Mouse (Mus musculus) right cerebral cortex, postnatal 36 days (tissue): ENCODE measurements at regions not wholly inside any gene's neighbourhood (a gene's known extent, or its start where the extent isn't known, plus 50 kb on each side); places are given as distances from the start of the nearest gene placed in this dataset.

ENCODE experiments used
- DNase-seq, 2 experiments: peaks; one replicate each; pipeline ENCODE4 v3.0.0; 2022; ENCODE audit warnings: low spot score in 2 of 2, mixed read lengths in 1 of 2

DNA sequence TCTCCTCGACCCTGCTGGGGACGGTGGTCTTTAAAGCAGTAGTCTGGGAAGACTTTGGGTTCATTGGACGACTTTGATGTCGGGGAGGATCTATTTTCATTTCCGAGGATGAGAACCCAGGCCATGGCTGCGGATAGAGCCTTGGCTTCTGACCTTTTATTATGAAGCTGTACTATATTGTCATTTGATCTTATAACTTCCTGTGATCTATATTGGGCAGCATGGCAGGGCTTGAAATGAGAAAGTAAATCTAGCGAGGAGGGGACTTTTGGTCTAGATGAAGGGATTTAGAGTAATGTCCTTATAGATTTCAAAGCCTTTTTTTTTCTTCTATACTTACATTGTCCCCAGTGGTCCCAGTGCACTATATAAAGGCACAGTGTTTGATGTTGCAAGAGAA is 172.8 kb upstream of the Stt3b start:
- DNase-seq = no peak

DNA sequence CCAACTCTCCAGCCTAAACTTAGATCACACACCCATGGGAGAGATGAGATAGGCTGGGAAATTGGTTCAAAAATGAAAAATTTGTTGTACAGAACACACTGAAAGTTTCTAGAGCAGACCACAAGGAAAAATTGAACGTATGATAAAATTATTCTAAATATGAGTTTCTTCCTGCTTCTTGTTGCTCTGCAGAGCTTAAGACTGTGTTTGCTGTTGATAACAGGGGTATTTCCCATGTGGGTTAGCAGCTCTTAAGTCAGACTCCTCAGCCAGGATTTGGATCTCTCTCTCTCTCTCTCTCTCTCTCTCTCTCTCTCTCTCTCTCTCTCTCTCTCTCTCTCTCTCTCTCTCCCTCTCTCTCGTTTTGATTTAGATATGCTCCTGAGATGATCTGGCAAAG is 173.5 kb upstream of the Stt3b start:
- DNase-seq = no peak

- DNase-seq = no peak
Observed at GRCm38 (mm10) chr9:115484408-115484807, 174.2 kb upstream of the Stt3b start.

DNA sequence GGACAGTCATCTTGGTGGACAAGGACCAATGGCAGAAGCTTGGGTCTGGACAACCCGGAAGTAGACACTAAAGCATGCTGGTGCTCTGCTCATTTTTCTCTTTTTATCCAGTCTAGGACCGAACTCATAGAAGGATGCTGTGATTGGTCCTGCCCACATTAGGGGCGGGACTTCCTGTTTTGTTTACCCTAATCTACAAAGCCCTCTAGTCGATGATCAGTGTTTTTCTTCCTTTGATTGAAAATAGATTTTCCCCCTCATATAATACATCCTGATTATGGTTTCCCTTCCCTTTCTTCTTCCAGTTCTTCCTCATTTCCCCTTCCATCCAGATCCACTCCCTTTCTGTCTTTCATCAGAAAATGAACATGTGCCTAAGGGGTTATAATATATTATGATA is 175.0 kb upstream of the Stt3b start:
- DNase-seq = no peak

DNA sequence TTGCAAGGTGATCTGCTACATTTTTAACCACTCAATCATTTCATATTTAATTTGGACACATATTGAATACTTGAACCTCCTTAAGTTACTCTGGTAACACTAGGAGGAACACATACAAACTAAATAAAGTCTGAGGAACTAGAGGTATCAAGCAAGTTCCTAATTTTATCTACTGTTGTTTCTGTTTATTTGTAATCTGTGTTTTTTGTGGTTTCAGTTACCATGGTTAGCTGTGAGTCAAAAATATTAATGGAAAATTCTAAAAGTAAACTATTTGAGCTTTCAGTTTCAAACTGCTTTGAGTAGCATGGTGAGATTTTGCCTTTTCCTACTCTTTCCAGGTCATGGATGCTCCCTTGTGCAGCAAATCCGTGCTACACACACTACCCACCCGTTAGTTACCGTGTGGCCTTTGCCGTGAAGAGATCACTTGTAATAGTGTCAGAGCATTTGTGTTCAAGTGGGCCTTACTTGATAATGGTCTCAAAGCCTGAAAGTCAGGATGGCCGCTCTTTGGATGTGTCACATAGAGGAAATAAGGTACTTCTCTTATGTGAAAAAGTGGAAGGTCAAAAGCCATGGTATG is 177.0 kb upstream of the Stt3b start:
- no peak for DNase-seq

- DNase-seq = no peak
Observed at GRCm38 (mm10) chr9:115488913-115489809, 178.9 kb upstream of the Stt3b start.

DNA sequence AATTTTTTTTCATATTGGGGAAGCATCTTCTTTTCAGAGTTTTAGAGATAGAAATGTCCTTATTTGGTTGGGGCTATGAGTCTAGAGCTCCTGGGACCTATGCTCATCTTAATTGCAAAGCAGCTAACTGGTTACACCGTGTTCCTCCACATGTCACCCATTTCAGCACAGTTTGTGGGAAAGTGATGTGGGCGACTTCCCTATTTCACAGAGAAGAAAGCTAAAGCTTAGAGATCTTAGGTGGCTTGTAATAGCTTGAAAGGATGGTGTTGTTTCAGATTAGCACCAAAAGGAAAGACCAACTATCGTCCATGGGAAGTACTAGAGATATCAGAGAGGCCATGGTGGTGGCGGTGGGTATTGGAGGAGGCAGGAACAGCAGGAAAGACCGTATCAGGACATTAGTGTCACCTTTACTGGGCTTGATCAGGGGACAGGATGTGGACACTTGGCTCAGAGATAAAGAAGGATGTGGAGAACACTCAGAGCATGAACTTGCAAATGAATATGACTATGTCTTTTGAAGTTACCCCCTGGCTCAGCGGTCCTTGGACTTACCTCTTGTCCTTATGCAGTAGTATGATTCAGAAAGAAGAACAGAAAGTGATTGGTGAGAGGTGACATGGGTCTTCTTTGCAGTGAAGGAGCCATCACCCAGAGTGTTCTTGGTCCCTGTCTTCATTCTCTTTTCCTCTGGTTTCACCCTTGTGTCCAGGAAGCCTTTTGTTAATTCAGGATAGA is 182.4 kb upstream of the Stt3b start:
- peak in 1 of 2 experiments; percentile 43 for DNase-seq

DNA sequence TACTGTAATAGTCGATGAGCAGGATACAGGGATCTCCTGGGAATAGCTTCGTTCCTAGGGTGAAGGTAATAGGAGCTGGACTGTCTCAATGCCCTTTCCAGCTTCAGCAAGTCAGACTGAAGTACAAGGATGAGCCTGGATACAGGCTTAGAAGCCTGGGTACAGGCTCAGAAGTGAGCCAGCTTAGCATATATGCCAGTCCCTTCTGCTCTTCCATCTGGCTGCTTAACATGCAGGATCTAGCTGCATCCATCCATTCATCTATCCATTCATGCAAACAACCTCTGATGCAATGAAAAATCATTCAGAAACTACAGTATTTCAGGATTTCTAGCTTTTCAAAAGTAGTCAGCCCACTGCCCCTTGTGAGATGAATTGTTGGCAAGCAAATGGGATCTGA is 183.5 kb upstream of the Stt3b start:
- no peak for DNase-seq

GRCm38 (mm10) chr9:115499536-115499935 is 189.3 kb upstream of the Stt3b start:
- no peak for DNase-seq

DNA sequence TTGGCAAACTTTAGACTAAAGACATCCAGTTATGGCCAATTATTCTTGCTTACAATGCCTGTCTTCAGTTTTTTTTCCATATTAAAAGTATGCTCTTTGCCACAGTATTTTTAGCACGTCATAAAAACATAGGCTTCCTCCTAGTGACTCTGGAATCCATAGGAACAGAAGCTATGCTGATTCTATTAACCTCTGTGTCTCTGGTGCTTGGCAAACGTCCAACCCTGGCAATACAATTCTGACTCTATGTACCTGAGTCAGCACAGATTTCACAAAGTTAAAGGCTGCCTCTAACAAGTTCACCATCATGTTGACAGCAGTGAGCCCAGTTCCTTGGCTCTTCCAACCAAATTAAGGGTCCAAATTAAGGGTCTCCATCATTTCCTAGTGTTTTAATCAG is 194.6 kb upstream of the Stt3b start:
- DNase-seq = no peak

- no peak for DNase-seq
Observed at GRCm38 (mm10) chr9:115507131-115507689, 197.0 kb upstream of the Stt3b start.

DNA sequence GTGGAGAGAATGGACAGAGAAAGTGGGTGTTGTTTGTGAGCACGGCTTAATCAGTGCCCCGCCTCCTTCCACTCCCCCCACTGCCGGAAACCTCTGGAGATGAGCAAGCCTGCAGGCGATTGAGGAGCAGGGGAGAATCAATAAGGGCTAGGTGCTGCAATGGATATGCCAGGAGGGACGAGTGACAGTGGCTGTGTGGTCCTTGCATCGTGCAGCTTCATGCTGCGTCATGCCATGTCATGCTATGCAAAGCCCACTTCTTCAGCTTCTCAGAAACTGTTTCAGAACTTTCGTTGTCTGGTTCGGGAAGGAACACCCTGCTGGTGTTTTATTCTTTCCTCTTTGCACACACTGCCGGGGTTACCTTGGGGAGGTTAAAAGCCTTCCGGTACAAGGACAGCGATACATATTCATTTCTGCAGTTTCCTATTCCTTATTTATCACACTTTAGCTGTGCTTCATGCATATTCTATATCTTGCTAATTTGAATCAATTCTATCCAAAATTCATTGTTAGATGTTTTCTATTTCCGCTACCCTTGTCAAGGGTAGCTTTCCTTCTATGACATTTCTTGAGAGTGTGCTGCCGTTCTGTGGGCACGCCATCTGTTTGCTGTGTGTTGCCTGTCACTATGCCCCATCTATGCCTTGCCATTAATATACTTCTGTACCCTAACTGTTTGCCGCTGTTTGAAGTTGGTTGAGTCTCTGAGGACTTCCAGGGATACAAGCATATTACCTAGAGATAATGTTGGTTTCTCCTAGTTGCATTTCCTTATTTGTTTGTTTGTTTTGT is 202.8 kb upstream of the Stt3b start:
- DNase-seq = no peak

DNA sequence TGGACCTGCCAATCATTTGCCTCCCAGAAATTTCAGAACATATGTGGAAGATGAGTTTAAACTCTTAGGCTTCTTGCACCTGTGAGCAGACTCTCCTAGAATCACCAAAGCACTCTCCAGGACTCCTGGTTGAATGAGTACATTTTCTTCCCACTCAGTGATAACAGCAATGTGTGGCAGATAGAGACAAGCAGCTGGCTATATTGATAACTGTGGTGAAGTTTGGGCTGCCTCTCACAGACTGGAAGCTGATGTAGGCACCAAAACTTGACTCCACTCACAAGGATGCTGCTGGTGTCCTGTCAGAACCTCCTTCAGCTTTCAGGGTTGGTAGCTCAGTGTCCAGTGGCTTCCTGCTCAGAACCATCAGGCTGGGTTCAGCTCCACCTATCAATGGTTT is 207.7 kb upstream of the Stt3b start:
- DNase-seq = no peak

DNA sequence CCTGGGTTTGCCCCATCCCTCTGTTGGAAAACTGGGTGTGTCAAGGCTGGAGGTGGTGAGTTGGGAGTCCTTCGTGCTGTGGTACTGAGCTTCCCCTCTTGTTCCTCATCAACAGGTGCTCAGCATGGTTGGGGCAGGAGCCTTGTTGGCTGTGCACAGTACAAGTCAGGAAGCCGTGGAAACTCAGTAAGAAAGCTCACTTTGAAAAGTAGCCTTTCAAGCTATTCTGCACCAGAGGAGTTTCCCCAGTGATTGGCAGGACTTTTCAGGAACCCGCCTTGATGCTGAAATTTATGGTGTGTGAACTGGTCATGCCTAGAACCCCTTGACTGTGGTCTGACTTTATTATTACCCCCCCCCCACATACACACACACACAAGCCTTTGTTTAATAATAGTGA is 213.9 kb upstream of the Stt3b start:
- no peak for DNase-seq

GRCm38 (mm10) chr9:115524591-115524990 is 214.4 kb upstream of the Stt3b start:
- DNase-seq = no peak

DNA sequence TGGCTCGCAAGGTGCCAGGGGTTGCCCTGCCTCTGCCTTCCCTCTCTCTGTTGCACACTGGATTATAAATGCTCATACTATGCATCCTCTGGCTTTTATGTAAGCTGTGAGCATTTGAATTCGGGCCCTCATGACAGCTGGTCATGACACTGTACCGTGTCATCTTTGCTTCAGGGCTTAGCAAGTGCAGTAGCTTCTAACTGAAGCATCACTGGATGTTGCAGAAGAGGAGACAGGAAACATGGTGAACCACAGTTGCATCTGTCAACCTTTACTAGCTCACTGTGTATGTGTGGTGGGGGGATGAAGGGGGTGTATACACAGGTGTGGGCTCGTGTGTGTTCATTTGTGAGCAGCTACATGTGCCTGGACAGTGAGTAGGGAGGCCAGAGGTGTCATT is 216.1 kb upstream of the Stt3b start:
- DNase-seq = no peak

DNA sequence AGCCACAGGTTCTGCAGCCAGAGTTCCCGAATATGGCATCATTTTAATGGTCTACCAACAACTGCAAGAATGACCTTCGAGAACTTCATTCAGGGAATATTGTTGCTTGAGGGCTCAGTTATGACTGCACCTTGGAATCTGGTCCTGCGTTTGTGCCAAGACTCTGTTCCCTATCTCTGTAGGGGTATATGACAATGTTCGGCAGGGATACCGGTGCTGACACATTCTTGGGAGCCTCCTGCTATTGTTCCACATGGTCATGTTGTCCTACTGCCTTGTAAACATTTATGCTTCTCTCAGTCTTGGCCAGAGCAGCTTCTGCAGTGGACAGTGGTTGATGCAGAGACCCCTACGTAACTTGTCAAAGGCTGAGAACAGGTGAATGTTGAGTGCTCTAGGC is 216.8 kb upstream of the Stt3b start:
- DNase-seq = no peak

DNA sequence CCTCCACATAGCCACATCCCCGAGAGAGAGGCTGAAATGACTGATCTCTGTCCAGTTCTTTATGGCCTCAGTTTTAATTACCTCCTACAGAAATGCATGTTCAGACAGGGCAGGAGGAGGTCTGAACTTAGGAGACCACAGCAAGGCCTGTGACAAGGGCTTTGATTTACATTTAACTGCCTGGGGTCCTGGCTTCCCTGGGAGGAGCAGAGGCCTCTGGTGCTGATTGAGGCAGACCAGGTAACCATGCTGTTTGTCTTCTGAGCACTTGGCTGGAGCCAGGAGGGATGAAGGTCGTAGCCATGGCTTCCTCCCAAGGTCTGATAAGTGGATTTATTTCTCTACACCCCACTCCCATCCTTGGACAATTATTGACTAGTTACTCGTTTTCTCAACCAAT is 224.0 kb upstream of the Stt3b start:
- DNase-seq = no peak

GRCm38 (mm10) chr9:115543665-115544064 is 233.4 kb upstream of the Stt3b start:
- no peak for DNase-seq

DNA sequence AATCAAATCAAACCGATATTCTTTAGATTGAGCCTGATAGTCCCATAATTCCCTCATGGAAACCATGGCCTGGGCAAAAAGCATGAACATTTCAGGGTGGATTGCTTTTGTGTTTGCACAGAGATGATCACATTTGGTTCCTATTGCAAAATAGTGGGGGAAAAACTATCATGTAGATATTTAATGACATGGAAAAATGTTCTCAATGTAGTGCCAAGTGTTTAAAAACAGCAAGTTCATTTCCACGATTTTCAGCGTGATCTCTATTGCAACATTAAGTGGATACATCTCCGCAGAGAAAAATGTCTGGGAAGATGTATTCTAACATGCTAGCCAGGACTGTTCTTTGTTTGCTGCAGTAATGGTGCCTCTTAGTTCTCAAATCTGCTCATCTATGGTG is 235.0 kb upstream of the Stt3b start:
- DNase-seq = no peak

DNA sequence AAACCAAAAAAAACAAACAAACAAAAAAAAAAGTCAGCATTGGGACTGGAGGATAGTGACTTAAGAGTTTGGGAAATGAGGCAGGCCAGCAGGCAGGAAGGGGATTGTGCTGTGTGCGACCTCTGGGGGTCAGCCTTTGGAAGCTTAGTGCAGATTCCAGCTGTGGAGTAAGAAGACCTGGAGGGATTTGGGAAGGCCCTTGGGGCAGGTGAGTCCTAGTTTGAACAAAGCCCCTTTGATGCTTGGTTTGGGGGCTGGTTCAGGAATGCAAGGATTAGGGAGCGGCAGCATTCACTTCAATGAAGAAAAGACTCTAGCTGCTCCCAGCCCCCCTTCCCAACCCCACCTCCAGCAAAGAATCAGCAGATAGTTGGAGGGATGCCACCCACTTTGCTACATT is 235.6 kb upstream of the Stt3b start:
- no peak for DNase-seq
